ENCODE assay signal across 8 mouse cellular contexts in the genomic region with DNA sequence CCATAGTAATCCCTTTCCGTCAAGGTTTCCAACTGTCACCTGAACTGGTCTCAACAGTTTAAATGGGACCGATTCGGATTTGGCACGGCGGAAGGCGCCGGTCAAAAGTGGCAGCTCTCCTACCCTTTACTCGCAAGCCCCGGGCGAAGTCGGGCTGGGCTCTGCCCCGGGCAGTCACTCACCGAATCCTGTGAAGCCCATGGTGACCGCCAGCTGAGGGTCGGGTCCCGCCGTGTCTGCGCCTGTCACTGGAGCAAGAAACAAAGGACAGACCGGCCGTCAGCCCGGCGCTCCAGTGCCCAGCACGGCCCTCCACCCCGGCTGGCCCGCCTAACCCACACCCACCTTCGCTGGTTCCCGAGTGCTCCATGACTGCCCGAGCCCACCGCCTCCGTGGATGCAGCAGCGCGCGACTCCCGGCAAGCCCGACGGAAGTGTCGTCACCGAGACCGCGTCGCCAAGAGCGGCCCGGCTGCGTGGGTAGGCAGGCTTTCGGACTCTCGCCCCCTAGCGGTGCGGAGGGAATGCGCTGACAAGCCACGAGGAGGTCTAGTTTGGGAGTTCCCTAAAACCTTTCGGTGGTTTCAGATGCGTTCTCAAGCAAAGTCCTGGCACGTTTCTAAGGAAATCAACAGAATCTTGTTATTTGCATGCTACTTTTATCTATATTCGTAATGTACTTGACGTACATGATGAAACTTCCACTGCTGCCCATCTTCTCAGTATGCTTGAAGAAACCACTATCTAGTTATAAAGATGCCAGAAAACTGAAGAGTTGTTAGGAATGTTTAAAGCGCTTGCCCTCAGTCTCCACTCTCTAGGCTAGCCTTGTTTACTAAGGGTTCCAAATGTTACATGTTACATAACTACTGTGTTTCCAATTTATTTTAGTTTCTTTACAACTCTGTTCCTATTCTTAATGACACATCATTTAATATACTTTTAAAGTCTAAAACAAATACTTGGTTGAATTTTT. TPM values are rescaled to one million over a fixed set of nuclear protein-coding genes. Genes with fewer than 3 reads are reported as not detected.
DNase-seq lines count a peak whose midpoint lies in the region; ATAC-seq and TF ChIP-seq lines count a peak whose summit lies in the region.

A gene (minus strand): TSS at position 436 of the 976 bp plus-strand sequence.

- intact Hi-C loops in heart, postnatal 36 days (cut with DNase I), result loop anchor here (1.0 to 10.0 kb wide), 2 partner anchors 10 to 634 kb away; a partner anchor contains a TSS

- H3K4me1 ChIP-seq in G1E (ENCODE audit: insufficient read depth, low read depth, low read length), result peaks cover 23% of the 10 kb centered on the region
- 0 out of 2 replicates have a peak, but pooled peaks cover 3% of the 10 kb centered on the region for H3K4me1 ChIP-seq in forebrain, embryonic 16.5 days (replicated peaks; ENCODE audit: control insufficient read depth, insufficient read depth, low read length)
- 0 out of 2 replicates have a peak, but pooled peaks cover 2% of the 10 kb centered on the region for H3K4me1 ChIP-seq in lung, embryonic 14.5 days (ENCODE audit: insufficient read depth)
- H3K4me1 ChIP-seq in olfactory bulb, adult 2 months (ENCODE audit: control insufficient read depth, insufficient read depth, low read length), result peaks cover 2% of the 10 kb centered on the region; the same call in 1 of the 2 replicates
- H3K4me1 ChIP-seq in thymus, adult 2 months (replicated peaks; ENCODE audit: control insufficient read depth, insufficient read depth, low read length), result peaks cover 2% of the 10 kb centered on the region

- H3K4me2 ChIP-seq in forebrain, embryonic 16.5 days (ENCODE audit: low read length), result peak within 1 kb of the TSS; percentile 65
- peak within 1 kb of the TSS; percentile 64 for H3K4me2 ChIP-seq in lung, embryonic 14.5 days

- H3K9me3 ChIP-seq in G1E (replicated peaks), result no peaks in the 10 kb centered on the region
- H3K9me3 ChIP-seq in forebrain, embryonic 16.5 days (ENCODE audit: control insufficient read depth, low read length), result no peaks in the 10 kb centered on the region
- H3K9me3 ChIP-seq in lung, embryonic 14.5 days (ENCODE audit: low read depth, low read length), result no peaks in the 10 kb centered on the region

- peak; percentile 72 for ATAC-seq in G1E (ENCODE audit: extremely low read depth, insufficient number of reproducible peaks, low FRiP score, poor library complexity, severe bottlenecking)
- ATAC-seq in forebrain, embryonic 16.5 days, result peak; percentile 99
- peak; percentile 97 for ATAC-seq in lung, embryonic 14.5 days (ENCODE audit: insufficient read depth)

- WGBS in forebrain, embryonic 16.5 days, result 2% methylated on average over 56 of the region's 56 CpGs
- WGBS in lung, embryonic 14.5 days, result 2% methylated on average over 56 of the region's 56 CpGs
- WGBS in olfactory bulb, adult 2 months, result 2% methylated on average over 56 of the region's 56 CpGs
- 2% methylated on average over 56 of the region's 56 CpGs for WGBS in thymus, adult 2 months

- no peaks in the 10 kb centered on the region for H3K27me3 ChIP-seq in G1E (ENCODE audit: insufficient read depth, low read length)
- no peaks in the 10 kb centered on the region for H3K27me3 ChIP-seq in forebrain, embryonic 16.5 days (replicated peaks; ENCODE audit: control insufficient read depth, insufficient read depth, low read length)
- no peaks in the 10 kb centered on the region for H3K27me3 ChIP-seq in lung, embryonic 14.5 days (ENCODE audit: insufficient read depth, low read length)
- no peaks in the 10 kb centered on the region for H3K27me3 ChIP-seq in thymus, adult 2 months (ENCODE audit: control insufficient read depth, insufficient read depth, low read length)

- peak within 1 kb of the TSS; percentile 78 for H3K9ac ChIP-seq in forebrain, embryonic 16.5 days (replicated peaks; ENCODE audit: low read depth, low read length)
- H3K9ac ChIP-seq in lung, embryonic 14.5 days, result peak within 1 kb of the TSS; percentile 83

- peak within 1 kb of the TSS; percentile 88 for H3K4me3 ChIP-seq in G1E (ENCODE audit: low read depth, low read length)
- peak within 1 kb of the TSS; percentile 78 for H3K4me3 ChIP-seq in forebrain, embryonic 16.5 days (replicated peaks; ENCODE audit: low read length)
- H3K4me3 ChIP-seq in layer of hippocampus, adult 2 months, result peak within 1 kb of the TSS; percentile 97
- peak within 1 kb of the TSS; percentile 90 for H3K4me3 ChIP-seq in lung, embryonic 14.5 days (ENCODE audit: low read depth, low read length)
- peak within 1 kb of the TSS; percentile 73 for H3K4me3 ChIP-seq in olfactory bulb, adult 2 months (ENCODE audit: insufficient read depth, low read depth, low read length)
- peak within 1 kb of the TSS; percentile 99 for H3K4me3 ChIP-seq in thymus, adult 2 months (ENCODE audit: control insufficient read depth, insufficient read depth, low read length)

- peaks cover 28% of the 10 kb centered on the region for H3K36me3 ChIP-seq in G1E (replicated peaks)
- peaks cover 3% of the 10 kb centered on the region; the same call in 1 of the 2 replicates for H3K36me3 ChIP-seq in forebrain, embryonic 16.5 days (ENCODE audit: control insufficient read depth, insufficient read depth)
- peaks cover 25% of the 10 kb centered on the region; the same call in 1 of the 2 replicates for H3K36me3 ChIP-seq in lung, embryonic 14.5 days (ENCODE audit: insufficient read depth)
- peaks cover 11% of the 10 kb centered on the region; the same call in 1 of the 2 replicates for H3K36me3 ChIP-seq in thymus, adult 2 months (ENCODE audit: control insufficient read depth, insufficient read depth, low read length)

- TF ChIP-seq POLR2A in olfactory bulb, adult 2 months (IDR thresholded peaks at IDR 0.05; ENCODE audit: insufficient read depth, low read depth, low read length), result peak; percentile 55
- TF ChIP-seq POLR2A in thymus, adult 2 months (IDR thresholded peaks at IDR 0.05; ENCODE audit: control insufficient read depth, extremely low read depth, insufficient read depth, low read length, poor library complexity), result peak; percentile 51; the same call in 1 of the 2 replicates

- peak; percentile 82 for TF ChIP-seq CTCF in G1E (IDR thresholded peaks at IDR 0.05; ENCODE audit: low read depth, low read length)
- peak; percentile 100; the same call in 1 of the 2 replicates for TF ChIP-seq CTCF in layer of hippocampus, adult 2 months (conservative IDR thresholded peaks at IDR 0.05)
- TF ChIP-seq CTCF in lung, embryonic 14.5 days (IDR thresholded peaks at IDR 0.05; ENCODE audit: low read depth), result peak; percentile 98
- peak; percentile 93 for TF ChIP-seq CTCF in olfactory bulb, adult 2 months (IDR thresholded peaks at IDR 0.05; ENCODE audit: insufficient read depth, low read depth, low read length)
- peak; percentile 95 for TF ChIP-seq CTCF in thymus, adult 2 months (IDR thresholded peaks at IDR 0.05; ENCODE audit: borderline replicate concordance, control insufficient read depth, extremely low read depth, insufficient read depth, low read length, poor library complexity)

- no peak within 1 kb of the TSS for H3K27ac ChIP-seq in forebrain, embryonic 16.5 days (ENCODE audit: low read length)
- H3K27ac ChIP-seq in layer of hippocampus, adult 2 months, result peak within 1 kb of the TSS; percentile 90
- no peak within 1 kb of the TSS for H3K27ac ChIP-seq in lung, embryonic 14.5 days (ENCODE audit: low read depth)
- no peak within 1 kb of the TSS for H3K27ac ChIP-seq in olfactory bulb, adult 2 months (ENCODE audit: insufficient read depth, low read depth, low read length)
- no peak within 1 kb of the TSS for H3K27ac ChIP-seq in thymus, adult 2 months (ENCODE audit: control insufficient read depth, insufficient read depth, low read length)

- peak; percentile 81 for DNase-seq in G1E (ENCODE audit: low spot score)
- peak; percentile 95 to 100 for DNase-seq in cerebellum, adult 18-20 months
- peak; percentile 98 to 99 for DNase-seq in heart, postnatal 36 days
- peak; percentile 95 to 99 for DNase-seq in layer of hippocampus, adult 2 months (ENCODE audit: low spot score in 2 of 2)
- peak; percentile 98 for DNase-seq in lung, embryonic 14.5 days
- peak; percentile 96 for DNase-seq in thymus, adult 2 months

RNA-seq across cellular contexts. Expression of the gene that starts here (rescaled TPM):
- total RNA-seq in G1E (2014; fragmentation: Nextera tagmentation) (71.4 and 84.9 TPM in 2 replicates), G1E (2017) (46.4 and 59.8 TPM in 2 replicates)
- polyA plus RNA-seq in G1E (2012), result 25.2 and 27.3 TPM in 2 replicates
- polyA plus RNA-seq in forebrain, embryonic 16.5 days (2015; fragmentation: Nextera tagmentation; extraction: Ambion mirVana), result 60.3 and 71.0 TPM in 2 replicates
- 10 to 100 TPM; 18.6 to 19.4 TPM for total RNA-seq in heart, postnatal 36 days (2021)
- total RNA-seq in layer of hippocampus, adult 2 months (2021), result 10 to 100 TPM; 30.5 to 33.5 TPM
- 51.1 and 52.7 TPM in 2 replicates for polyA plus RNA-seq in lung, embryonic 14.5 days (2014; fragmentation: Nextera tagmentation; extraction: Ambion mirVana)
- not detected in 2 replicates for polyA plus RNA-seq in olfactory bulb, adult 2 months (2012; ENCODE audit: insufficient read depth, insufficient read length, low replicate concordance, missing spikeins)
- 15.9 and 16.3 TPM in 2 replicates for polyA plus RNA-seq in thymus, adult 2 months (2012; rRNA removed)
